Mouse (Mus musculus) megakaryocyte progenitor cell, adult 5-6 weeks (primary cell): ENCODE data around the gene Bcl9l. TPM values are rescaled to one million over a fixed set of nuclear protein-coding genes. Genes with fewer than 3 reads are reported as not detected.

Experiments
- ATAC-seq: replicated peaks from 2 replicates; pipeline ENCODE4 v1.8.0; 2016; ENCODE audit warnings: mild to moderate bottlenecking, moderate TSS enrichment, inconsistent platforms; ENCODE audit not compliant: poor library complexity
- total RNA-seq, 2 experiments: library from RNA; stranded (forward) in 1 of 2; stranded (reverse) in 1 of 2; fragments of 157-497, 149-512 nt in 1 of 2; fragments of 200-1000 nt in 1 of 2; gene quantifications; 2 replicates each; pipeline versions ENCODE4 v1.2.3 to v1.2.4; 2015 to 2017

Gene Bcl9l
- total RNA-seq, 2 experiments from 2014 or later = 1.8 to 4.5 TPM

DNA sequence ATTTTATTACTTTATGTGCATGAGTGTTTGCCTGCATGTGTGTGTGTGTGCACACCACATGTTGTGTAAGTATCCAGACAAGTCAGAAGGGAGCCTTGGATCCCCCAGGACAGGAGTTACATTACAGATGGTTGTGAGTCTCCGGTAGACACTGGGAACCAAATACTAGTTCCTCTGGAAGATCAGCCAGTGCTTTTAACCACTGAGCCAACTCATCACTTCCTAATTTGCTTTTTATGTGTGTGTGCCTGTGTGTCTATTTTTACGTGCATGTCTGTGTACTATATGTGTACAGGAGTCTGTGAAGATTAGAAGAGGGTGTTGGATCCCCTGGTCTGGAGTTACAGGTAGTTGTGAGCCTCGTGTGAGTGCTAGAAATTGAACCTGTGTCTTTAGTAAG is 58.1 kb downstream of the Bcl9l start:
- ATAC-seq = 0 out of 2 replicates have a peak, but pooled peaks have one; percentile 12

DNA sequence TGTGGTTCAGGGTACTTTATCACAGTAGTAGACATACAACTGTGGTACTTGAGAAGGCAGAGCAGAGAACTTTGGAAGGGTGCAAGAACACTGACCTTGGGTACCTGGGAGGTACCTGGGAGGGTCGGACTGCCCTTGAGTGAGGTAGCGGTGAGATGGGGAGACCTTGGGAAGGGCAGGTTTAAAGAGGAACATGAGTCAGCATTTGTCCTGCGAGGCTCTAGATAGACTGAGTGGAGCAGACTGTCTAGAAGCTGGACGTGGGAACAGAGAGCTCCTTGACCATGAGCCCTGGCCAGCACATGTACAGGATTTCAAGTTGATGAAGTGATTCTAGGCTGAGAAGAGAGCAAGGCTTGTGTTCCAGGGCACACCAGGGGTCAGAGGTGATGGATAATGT is 59.7 kb downstream of the Bcl9l start:
- ATAC-seq = no peak

DNA sequence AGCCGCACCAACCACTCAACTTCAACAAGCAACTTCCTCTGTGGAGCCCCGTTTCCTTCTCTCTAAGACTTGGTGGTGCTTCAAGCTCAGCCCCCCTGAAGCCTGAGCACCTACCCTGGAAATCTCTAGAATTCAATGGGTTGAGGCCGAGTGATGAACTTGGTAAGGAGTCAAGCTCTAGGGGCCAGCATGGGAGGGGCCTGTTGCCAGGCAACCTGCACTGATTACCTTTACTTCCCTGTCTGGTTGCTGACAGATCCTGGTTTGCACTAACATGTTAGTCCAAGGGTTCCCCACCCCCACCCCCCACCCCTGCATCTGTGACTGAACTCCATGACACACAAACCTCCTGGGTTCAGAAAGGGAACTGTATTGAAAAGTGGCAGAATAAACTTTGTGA is 62.4 kb downstream of the Bcl9l start:
- no peak for ATAC-seq

DNA sequence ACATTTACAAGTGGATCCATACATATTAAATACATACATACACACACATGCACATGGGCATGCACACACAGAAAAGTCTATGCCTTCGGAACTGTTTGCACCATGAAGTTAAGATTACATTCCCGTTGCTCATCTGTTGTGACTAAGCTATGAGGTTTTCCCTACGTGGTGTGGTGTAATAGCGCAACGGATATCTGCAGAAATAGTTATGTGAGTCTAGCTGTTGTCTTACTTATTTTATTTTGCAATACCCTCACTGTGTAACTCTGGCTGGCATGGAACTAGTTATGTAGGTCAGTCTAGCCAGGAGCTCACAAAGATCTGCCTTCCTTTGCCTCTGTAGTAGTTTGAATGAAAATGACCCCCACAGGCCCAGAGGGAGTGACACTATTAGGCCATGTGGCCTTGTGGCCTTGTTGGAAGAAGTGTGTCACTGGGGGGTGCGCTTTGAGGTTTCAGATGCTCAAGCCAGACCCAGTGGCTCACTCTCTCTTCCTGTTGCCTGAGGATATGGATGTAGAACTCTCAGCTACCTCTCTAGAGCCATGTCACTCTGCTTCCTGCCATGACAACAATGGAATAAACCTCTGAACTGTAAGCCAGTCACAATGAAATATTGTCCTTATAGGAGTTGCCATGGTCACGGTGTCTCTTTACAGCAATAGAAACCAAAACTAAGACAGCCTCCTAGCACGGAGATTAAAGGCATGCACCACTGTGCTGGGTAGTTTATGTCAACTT is 66.0 kb downstream of the Bcl9l start:
- peak; percentile 68 for ATAC-seq

DNA sequence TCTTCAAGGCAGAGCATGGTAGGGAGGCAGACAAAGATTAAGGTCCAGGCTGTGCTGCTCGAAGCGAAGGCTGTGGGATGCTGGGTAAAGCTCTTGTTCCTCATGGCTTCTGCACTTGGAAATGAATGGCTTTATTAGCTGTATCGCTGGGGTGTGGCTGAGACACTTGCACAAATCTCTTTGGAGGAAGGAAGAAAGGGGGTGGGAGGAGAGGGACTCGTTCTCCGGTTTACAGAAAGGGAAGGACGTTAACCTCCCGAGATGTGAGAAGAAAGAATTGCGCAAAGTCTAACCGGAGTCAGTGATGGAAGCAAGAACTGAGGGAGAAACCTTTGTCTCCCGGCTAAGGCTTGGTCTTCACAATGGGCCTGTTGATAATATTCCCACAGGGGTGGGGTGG is 68.5 kb downstream of the Bcl9l start:
- ATAC-seq = peak; percentile 80

DNA sequence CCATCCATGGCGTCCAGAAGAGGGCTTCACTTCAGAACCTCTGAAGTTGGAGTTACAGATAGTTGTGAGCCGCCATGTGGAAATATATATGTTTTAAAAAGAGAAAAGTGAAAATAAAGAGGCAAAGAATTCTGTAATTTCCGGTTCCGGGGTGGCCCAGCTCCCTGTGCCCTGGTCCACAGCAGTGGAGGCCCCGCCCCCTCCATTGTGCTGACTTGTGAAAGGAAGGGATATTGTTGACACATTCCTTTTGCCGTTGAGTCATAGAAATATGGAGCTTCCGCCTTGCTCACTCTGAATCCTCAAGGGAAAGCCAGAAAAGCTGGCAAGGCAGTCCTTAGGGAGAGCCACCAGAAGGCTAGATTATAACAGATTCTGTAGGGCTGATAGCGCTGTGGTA is 69.5 kb downstream of the Bcl9l start:
- 0 out of 2 replicates have a peak, but pooled peaks have one; percentile 47 for ATAC-seq

Other genes starting within 250 kb of the Bcl9l start
- 106 and 109 TPM in 2 replicates for gene Cbl, start 248.8 kb upstream of the Bcl9l start, total RNA-seq (2015)
- gene Cbl, start 248.8 kb upstream of the Bcl9l start, total RNA-seq (2017) = 28.9 and 45.7 TPM in 2 replicates
- gene Ccdc153, start 242.1 kb upstream of the Bcl9l start, total RNA-seq (2015) = not detected in 2 replicates
- not detected in 2 replicates for gene Ccdc153, start 242.1 kb upstream of the Bcl9l start, total RNA-seq (2017)
- 0.35 and 0.54 TPM in 2 replicates for gene Pdzd3, start 231.4 kb upstream of the Bcl9l start, total RNA-seq (2015)
- gene Pdzd3, start 231.4 kb upstream of the Bcl9l start, total RNA-seq (2017) = not detected in 2 replicates
- gene Nlrx1, start 214.2 kb upstream of the Bcl9l start, total RNA-seq (2015) = 4.1 and 4.7 TPM in 2 replicates
- gene Nlrx1, start 214.2 kb upstream of the Bcl9l start, total RNA-seq (2017) = 3.4 and 8.3 TPM in 2 replicates
- gene Abcg4, start 194.2 kb upstream of the Bcl9l start, total RNA-seq (2015) = 3.9 and 7.4 TPM in 2 replicates
- gene Abcg4, start 194.2 kb upstream of the Bcl9l start, total RNA-seq (2017) = 1.6 and 2.5 TPM in 2 replicates
- 13.4 and 17.6 TPM in 2 replicates for gene Hinfp, start 177.2 kb upstream of the Bcl9l start, total RNA-seq (2015)
- gene Hinfp, start 177.2 kb upstream of the Bcl9l start, total RNA-seq (2017) = 17.4 and 20.4 TPM in 2 replicates
- 3.9 and 13.2 TPM in 2 replicates for gene C2cd2l, start 162.5 kb upstream of the Bcl9l start, total RNA-seq (2015)
- gene C2cd2l, start 162.5 kb upstream of the Bcl9l start, total RNA-seq (2017) = 2.4 and 5.3 TPM in 2 replicates
- 50.3 and 54.8 TPM in 2 replicates for gene Dpagt1, start 156.8 kb upstream of the Bcl9l start, total RNA-seq (2015)
- gene Dpagt1, start 156.8 kb upstream of the Bcl9l start, total RNA-seq (2017) = 18.9 and 21.0 TPM in 2 replicates
- gene H2afx, start 148.1 kb upstream of the Bcl9l start, total RNA-seq (2015) = 109 and 111 TPM in 2 replicates
- gene H2afx, start 148.1 kb upstream of the Bcl9l start, total RNA-seq (2017) = 270 and 329 TPM in 2 replicates
- gene Hmbs, start 138.6 kb upstream of the Bcl9l start, total RNA-seq (2015) = 123 and 124 TPM in 2 replicates
- gene Hmbs, start 138.6 kb upstream of the Bcl9l start, total RNA-seq (2017) = 46.4 and 55.8 TPM in 2 replicates
- gene Vps11, start 121.2 kb upstream of the Bcl9l start, total RNA-seq (2015) = 11.9 and 13.0 TPM in 2 replicates
- 18.7 and 21.3 TPM in 2 replicates for gene Vps11, start 121.2 kb upstream of the Bcl9l start, total RNA-seq (2017)
- gene Hyou1, start 103.3 kb upstream of the Bcl9l start, total RNA-seq (2015) = 90.9 and 104 TPM in 2 replicates
- 172 and 175 TPM in 2 replicates for gene Hyou1, start 103.3 kb upstream of the Bcl9l start, total RNA-seq (2017)
- gene Slc37a4, start 86.0 kb upstream of the Bcl9l start, total RNA-seq (2015) = 28.8 and 30.6 TPM in 2 replicates
- gene Slc37a4, start 86.0 kb upstream of the Bcl9l start, total RNA-seq (2017) = 24.9 and 40.9 TPM in 2 replicates
- 3,273 and 3,407 TPM in 2 replicates for gene Rps25, start 75.7 kb upstream of the Bcl9l start, total RNA-seq (2015)
- 2,047 and 2,155 TPM in 2 replicates for gene Rps25, start 75.7 kb upstream of the Bcl9l start, total RNA-seq (2017)
- 88.4 and 90.5 TPM in 2 replicates for gene Trappc4, start 75.2 kb upstream of the Bcl9l start, total RNA-seq (2015)
- 25.6 and 26.0 TPM in 2 replicates for gene Trappc4, start 75.2 kb upstream of the Bcl9l start, total RNA-seq (2017)
- gene Ccdc84, start 64.3 kb upstream of the Bcl9l start, total RNA-seq (2015) = 28.0 and 33.1 TPM in 2 replicates
- 26.4 and 26.7 TPM in 2 replicates for gene Ccdc84, start 64.3 kb upstream of the Bcl9l start, total RNA-seq (2017)
- gene Foxr1, start 41.7 kb upstream of the Bcl9l start, total RNA-seq (2015) = not detected in 2 replicates
- not detected in 2 replicates for gene Foxr1, start 41.7 kb upstream of the Bcl9l start, total RNA-seq (2017)
- gene Upk2, start 27.8 kb upstream of the Bcl9l start, total RNA-seq (2015) = not detected in 2 replicates
- gene Upk2, start 27.8 kb upstream of the Bcl9l start, total RNA-seq (2017) = not detected in 2 replicates
- not detected in 2 replicates for gene Cxcr5, start 79.1 kb downstream of the Bcl9l start, total RNA-seq (2015)
- gene Cxcr5, start 79.1 kb downstream of the Bcl9l start, total RNA-seq (2017) = not detected in 2 replicates
- gene Ddx6, start 122.1 kb downstream of the Bcl9l start, total RNA-seq (2015) = 65.0 and 65.9 TPM in 2 replicates
- 66.6 and 74.4 TPM in 2 replicates for gene Ddx6, start 122.1 kb downstream of the Bcl9l start, total RNA-seq (2017)
- gene Treh, start 190.4 kb downstream of the Bcl9l start, total RNA-seq (2015) = not detected in 2 replicates
- not detected in 2 replicates for gene Treh, start 190.4 kb downstream of the Bcl9l start, total RNA-seq (2017)